Mouse (Mus musculus) v-Abl transformed pro-B cells (cell line): ENCODE results near the gene Paf1.

Experiments used
- in situ Hi-C, 2 experiments: fragments of 400-800 bp; cut with MboI; formaldehyde crosslinking; loops; one replicate each; pipeline ENCODE4 v1.15.1; 2025; ENCODE audit not compliant: unreplicated experiment in 2 of 2

Paf1 gene

DNA sequence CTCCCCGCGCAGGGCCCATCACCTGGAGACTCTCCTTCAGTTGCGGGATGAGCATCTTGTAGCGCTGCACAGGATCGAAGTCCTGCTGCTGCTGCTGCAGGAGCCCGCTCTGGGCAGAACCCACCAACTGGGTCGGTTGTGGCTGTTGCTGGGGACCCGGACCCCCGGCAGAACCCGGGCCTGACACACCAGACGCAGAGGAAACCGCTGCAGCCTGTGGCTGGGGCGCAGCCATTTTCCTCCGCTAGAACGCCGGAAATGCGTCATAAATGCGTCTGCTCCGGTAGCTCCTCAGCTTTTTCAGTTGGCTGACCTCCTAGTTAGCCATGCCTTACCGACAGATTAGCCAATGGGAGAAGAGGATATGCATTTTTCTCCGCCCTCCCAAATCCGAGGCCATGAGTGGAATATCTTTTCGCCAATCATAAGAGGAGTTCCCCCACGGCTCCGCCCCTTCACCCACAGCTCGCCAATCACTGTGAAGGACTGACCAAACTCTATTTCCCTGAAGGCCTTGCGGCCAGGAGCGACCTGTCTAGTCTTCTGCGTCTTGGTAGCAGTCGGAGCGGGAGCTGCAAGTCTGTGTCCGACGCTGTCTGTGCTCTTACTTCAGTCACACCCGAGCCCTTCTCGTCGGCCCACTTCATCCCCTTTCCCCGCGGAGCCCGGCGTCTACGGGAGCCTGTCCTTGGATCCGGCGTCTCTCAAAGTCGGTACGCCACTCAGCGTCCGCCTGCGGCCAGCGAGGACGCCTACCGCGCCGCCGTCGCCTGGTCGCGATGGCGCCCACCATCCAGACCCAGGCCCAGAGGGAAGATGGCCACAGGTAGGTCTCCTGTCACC, at the start of gene Paf1, which contains the start of gene Med29:
Paf1 (plus strand) TSS at position 523 of the 843 bp plus-strand sequence.
Med29 (minus strand) TSS at position 280 of the 843 bp plus-strand sequence.
- in situ Hi-C loops, result loop anchor here in 1 of 2 experiments (25.0 kb wide), 1 partner anchor 930 kb away; the partner anchor contains the start of gene Sertad3

DNA sequence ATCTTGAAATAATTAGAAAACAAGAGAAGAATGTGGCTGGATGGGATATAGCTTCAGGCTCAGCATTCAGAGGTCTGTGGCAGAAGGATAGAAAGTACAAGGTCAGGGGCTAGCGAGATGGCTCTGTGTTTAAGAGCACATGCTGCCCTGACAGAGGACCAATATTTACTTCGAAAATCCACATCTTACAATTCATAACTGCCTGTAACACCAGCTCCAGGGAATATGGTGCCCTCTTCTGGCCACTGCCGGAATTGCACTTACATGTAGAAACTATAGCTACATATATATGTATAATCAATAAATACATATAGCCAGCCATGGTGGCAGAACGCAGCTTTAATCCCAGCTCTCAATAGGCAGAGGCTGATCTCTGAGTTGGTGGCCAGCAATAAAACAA, 48.1 kb upstream of the Paf1 start:
- in situ Hi-C loops, result loop anchor here (5.0 to 10.0 kb wide), 2 partner anchors 67 to 70 kb away; partner anchors contain the start of gene Eid2b (in 2 of the 2)

DNA sequence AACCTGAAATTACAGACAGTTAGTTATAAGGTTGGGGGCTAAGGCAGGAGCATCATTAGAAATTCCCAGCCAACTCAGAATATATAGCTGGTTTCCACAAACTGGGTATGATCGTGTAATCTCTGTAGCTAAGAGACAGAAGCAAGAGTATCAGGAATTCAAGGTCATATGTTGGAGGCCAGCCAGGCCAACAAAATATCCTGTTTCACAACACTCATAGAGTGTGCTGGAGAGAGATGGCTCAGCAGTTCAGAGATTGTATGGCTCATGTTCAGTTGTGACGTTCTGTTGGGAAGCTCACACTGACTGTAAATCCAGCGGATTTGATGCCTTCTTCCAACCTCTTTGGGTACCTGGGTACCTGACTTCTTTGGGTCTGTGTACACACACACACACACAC, 45.0 kb upstream of the Paf1 start:
- in situ Hi-C loops, result loop anchor here (5.0 to 10.0 kb wide), 2 partner anchors 70 to 73 kb away; partner anchors contain the start of gene Eid2b (in 2 of the 2)

DNA sequence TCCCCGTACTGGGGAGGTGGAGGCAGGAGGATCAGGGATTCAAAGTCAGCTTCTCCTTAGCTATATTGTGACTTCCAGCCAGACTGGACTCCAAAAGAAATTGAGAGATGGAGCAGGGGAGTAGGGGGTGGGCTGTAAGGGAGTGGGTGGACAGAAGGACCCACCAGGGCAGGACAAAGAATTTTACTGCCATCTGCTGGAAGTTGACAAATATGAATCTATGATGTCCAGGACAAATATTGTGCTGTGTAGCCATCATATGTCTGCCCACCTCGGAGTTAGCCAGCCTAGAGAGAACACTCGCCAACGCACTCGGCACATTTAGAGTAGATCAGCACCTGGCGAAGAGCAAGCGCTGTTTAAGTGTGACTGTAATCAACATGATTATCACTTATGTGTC, 44.1 kb upstream of the Paf1 start:
- in situ Hi-C loops, result loop anchor here (5.0 to 10.0 kb wide), 2 partner anchors 71 to 74 kb away; partner anchors contain the start of gene Eid2b (in 2 of the 2)

DNA sequence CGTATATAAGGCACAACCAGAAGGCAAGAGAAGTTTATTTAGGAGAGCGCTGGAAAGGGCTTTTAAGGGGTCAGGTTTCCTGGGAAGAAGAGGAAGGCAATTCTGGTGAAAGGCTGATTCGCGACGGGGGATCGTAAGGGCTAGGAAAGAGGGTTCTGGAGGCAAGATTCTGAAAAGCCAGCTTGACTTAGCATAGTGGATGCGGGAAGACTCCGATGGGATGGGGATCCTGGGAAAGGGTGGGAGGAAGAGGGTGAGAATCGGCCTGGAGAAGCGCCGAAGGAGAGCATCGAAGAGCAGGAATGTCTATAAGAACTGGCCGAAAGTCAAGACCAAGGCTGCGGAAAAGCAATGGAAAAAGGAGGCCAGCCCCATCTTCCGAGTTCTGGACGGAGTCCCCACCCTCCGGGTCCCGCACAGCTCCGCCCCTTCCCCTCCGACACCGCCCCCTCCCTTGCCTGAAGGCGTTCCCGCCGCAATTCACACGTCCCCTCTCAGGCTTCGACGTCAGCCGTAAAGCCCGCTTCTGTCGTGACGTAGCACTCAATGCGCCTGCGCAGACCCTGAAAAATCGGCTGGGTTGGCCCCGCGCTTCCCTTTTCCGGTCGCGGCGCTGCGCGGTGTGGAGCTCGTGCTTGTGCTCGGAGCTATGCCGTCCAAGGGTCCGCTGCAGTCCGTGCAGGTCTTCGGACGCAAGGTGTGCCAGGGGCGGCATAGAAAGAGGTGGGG, 42.4 kb upstream of the Paf1 start, which contains the start of gene Rps16:
Rps16 (plus strand) TSS at position 498 of the 729 bp plus-strand sequence.
- in situ Hi-C loops, result no loop called here

DNA sequence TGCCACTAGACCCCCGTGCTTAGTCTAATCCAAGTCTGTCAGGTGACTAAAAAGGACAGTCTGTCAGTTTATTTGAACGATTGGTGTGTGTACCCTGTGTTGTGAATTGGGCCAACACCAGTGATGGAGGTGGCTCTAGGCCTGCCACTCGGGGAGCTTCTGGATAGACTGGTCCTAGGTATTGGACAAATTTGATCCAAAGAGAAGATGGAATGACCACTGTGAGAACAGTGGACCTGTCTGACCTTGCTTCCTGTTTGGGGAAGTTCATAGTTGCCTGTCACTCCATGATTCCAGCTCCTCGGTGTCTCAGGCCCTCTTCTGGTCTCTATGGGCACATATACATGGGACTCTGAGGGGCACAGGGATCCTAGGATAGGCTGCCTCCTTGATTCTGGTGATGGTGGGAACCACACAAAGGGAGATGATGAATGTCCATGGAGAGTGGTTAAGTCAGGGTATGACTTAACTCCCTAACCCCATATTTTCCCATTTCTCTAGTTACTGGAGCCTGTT, 41.0 kb upstream of the Paf1 start:
- in situ Hi-C loops, result no loop called here

DNA sequence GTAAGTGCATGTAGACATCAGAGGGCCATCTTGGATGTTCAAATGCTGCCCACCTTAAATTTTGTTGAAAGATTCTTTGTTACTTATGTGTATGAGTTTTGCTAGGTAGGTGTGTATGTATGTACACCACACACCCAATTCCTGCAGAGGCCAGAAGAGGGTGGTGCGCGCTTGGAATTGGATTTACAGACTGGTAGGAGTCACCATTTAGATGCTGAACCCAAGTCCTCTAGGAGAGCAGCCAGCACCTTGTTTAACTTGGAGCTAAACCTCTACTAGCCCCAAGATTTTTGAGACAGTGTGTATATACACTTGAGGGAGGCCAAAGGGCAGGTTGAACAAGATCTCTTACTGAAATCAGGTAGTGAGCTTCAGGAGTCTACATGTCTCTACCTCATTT, 39.5 kb upstream of the Paf1 start:
- in situ Hi-C loops, result no loop called here

DNA sequence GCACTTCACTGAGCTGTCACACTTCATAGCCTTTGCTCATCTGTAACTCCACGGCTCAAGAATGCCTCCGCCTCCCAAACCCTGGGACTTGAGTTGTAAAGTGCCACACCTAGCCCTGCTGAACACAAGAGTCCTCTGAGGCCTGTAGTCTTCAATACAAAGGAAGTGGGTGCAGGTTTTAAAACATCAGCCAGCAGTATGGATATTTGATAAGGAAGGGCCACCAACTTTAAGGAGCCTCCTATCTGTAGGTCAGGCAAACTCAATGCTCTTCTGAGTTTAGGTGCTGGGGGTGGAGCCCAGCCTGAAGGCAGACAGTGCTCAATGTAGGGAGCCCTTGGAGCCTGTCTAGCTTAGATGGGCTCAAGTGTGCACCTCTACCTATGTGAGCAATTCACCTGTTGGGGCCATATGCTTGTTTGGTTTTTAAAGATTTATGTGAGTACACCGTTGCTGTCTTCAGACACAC, 38.6 kb upstream of the Paf1 start:
- in situ Hi-C loops, result no loop called here

DNA sequence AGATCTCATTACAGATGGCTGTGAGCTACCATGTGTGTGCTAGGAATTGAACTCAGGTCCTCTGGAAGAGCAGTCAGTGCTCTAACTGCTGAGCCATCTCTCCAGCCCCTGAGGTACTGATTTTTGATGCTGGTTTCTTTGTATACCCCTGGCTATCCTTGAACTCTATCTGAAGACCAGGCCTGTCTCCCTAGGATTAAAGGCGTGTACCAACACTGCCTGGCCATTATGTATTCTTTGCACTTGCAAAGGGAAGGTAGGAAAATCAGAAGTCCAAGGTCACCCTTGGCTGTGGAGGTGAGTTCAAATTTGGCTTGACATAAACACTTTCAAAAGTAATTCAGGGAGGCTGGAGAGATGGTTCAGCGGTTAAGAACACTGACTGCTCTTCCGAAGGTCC, 38.2 kb upstream of the Paf1 start:
- in situ Hi-C loops, result no loop called here

DNA sequence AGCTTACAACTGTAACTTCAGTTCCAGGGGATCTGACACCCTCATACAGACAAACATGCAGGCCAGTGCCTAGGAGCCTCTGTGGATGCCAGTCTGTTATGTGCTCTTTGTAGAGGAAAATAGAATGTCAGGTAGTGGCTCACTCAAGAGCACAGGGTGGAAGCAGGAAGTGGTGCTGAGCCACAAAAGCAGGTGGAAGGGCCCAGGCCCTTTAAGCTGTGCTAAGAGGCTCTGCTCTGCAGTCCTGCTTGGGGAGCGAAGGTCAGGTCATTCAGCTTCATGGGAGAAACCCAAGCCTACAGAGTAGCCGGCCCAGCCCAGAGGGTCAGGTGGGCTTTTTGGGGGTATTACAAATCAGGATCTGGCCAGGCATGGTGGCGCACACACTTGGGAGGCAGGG, 37.5 kb upstream of the Paf1 start:
- in situ Hi-C loops, result no loop called here

DNA sequence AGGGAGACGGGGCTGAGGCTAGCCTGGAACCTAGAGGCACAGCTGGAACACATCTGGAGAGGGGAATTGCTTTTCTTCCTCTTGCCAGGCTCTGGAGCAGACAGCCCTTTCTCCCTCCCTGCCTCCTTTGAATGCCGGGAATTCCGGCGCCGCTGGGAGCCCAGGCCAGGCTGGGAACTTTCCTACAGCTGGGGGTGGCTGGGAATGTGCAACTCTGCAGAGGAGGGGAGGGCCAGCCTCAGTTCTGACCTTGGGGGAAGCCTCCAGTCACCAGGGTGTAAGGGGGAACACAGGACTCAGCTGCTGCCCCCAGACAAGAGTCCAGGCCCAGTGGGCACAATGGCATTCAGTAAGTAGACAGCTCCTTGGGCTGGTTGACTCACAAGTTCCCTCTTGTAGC, 35.8 kb upstream of the Paf1 start:
- in situ Hi-C loops, result no loop called here

DNA sequence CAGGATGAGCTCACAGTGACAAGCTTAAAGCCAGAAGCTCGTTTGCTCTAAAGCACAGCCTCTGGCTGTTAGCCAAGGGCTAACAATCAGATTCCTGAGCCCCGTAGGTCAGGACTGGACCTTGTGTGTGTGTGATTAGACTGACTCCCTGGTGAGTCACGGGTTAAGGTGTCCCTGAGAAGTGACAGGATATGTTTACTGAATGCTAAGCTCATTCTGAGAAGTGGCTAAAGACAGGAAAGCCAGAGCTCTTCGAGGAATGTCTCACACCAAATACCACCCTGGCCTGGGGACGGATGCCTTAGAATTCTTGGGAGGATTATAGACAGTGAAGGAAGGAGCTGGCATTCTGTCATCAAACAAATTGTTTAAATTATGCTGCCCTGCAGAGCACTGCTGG, 34.8 kb upstream of the Paf1 start:
- in situ Hi-C loops, result no loop called here

DNA sequence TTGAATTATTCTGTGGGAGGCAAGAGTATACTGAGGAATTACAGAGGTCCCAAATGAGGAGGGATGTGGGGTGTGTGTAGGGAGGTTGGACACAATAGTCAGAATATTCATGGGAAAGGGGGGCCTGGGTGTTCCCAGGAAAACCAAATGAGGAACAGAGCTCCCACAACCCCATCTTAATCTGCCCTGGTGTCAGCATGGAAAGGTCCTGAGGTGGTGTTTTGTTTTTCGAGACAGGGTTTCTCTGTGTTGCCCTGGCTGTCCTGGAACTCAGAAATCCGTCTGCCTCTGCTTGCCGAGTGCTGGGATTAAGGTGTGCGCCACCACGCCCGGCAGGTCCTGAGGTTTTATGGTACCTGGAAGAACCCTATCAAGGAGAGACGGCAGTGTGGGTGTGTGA, 34.3 kb upstream of the Paf1 start:
- in situ Hi-C loops, result no loop called here

DNA sequence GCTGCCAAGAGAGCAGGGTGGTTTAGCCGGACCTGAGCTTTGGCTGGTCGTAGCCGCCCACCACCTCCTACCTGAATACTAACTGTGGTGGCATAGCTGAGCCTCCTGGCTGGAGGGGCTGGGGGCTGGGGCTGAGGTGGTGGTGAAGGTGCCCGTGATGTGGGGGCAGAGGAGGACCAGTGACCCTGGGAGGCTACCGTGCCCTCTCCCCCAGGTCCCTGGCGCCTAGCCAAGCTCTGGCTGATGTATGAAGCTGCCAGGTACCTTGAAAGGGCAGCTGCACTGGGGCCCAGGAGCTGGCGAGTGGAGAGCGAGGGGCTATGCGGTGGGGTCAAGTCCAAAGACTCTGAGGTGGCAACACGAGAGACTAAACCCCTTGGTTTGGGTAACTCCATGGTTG, 32.9 kb upstream of the Paf1 start:
- in situ Hi-C loops, result no loop called here

DNA sequence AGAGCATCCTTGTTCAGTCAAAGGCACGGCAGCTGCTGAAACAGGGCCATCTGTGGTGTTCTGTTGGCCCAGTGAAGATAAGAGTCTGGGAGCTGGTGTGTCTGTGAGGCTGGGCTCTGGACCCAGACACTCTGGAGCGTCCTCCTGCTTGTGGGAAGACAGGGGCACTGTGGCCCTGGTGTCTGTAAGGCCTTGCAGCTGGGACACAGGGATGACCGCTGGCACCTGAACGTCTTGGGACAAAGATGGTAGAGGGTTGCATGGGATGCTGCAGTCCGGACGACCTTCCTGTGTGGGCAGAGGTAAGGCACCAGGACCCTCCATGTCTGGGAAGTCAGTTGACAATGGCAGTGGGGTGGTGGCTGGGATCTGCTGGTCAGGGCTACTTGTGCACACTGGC, 32.5 kb upstream of the Paf1 start:
- in situ Hi-C loops, result no loop called here

DNA sequence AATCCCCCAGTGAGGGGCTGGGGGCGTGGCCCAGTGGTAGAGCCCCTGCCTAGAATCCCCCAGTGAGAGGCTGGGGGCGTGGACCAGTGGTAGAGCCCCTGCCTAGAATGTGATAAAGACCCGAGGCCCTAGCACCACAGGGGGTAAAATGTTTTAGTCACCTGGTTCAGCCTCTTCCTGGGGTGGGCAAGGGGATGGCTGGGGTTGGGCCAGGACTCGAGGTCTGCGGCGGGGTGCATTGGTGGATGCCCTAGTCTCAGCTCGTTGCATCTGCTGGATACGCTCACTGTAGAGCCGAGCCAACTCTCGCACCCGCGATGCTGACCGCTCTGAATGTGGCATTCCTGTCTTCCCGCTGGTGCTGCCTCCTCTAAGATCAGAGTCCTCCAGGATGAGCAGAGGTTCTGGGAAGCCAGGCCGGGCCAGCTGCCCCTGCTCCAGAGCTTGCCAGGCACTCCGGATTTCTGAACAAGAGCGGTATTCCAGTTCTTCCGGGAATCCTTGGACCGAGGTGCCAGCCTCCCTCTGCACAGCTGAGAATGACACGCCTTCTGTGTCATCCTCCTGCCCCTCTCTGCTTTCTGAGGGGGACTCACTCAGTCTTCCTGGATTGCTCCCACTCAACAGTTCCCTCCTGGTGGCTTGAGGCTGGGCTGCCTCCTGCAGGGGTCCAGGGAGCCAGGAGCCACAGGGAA, 31.0 kb upstream of the Paf1 start:
- in situ Hi-C loops, result no loop called here

DNA sequence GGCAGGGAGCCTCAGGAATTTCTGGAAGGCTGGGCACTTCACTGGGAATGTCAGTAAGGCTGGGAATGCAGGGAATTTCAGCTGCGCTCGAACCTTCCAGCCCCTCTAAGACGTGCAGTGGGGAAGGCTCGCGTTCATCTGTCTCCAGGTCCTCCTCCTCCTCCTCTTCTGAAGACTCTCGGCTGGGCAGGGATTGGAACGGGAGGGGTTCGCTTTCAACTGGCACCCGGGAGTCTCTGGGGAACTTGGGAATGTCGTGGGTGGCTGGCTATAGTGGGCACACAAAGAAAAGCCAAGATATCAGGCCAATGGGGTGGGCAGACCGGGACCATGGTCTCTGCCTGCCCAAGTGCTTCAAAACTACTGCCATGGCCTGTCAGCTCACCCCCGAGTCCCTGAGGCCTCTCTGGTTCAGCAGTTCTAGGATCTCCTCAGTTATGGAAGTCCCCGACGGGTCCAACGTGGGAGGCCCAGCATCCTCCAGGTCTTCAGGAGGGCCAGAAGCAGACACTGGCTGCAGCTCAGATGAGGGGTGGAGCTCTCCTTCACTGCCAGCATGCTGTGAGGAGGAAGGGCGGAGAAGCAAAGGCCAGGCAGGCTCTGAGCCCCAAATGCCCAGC, 30.2 kb upstream of the Paf1 start:
- in situ Hi-C loops, result no loop called here

DNA sequence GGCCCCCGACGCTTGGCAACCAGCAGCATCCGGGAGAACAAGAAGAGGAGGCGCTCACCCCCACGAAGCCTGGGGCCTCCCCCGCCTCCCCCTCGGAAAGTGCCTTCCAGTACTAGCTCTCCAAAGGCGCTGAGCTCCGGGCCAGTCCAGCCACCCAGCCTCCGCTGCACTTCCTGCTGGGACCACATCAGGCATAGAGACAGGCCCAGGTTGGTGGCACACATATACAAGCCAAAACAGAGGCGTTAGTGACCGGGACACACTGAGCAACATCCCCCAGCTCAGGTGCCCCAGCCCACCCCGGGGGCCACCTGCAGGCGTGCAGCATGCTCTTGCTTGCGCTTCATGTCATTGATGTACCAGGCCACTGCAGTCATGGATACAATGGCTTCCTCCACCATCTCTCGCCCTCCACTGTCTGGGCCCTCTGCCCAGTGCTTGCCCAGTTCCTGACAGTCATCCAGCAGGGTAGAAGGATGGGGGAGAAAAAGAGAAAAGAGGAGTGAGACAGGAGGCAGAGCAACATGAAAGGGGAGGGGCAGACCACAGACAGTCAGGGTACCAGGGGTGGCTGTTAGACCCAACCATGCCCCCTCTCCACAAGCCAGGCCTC, 25.0 kb upstream of the Paf1 start:
- in situ Hi-C loops, result no loop called here

DNA sequence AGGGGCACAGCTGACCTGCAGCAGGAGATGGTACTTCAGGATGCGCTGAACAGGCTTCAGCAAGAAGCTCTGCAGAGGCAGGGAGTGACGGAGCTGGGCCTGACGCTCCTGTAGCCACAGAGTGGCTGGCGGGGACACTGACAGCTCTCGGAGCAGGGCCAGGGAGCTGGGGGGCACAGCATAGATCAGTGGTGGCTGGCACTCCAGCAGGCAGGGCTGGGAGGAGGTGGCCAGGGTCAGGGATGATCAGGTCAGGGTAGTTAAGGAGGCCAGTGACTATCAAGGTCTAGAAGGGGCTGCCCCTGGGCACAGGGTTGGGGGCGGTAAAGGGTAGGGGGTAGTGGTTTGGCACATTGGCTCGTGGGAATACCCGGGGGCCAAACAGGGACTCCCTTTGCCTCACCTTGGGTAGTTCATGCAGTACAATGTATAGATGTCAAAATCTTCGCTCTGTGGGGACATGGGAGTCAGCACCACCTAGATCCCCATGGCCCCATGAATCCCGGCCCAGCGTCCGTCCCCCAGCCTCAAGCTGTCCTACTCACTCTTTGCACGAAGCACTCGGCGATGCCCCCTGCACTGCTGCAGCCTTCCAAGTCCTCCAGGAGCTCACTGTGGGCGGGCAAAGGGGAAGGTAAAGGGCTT, 24.4 kb upstream of the Paf1 start:
- in situ Hi-C loops, result no loop called here
